Comparison of ENCODE assay signal across 39 mouse cellular contexts in the genomic region with DNA sequence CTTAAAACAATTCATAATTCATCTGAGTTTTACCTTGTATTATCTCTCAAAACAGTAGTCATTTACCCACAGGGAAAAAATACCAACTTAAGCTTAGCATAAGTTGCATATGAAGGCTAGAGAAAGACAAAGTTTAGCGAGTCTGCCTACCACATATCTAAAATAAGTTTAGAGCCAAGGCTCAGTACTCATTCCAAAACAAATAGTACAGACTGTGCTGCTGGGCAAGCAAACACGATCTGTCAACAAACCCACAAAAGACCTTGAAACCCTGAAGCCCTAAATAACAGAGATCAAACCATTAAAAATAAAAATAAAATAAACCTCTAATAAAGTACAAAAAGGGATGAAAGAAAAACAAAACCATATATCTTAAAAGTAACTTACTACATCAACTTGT. TPM values are rescaled to one million over a fixed set of nuclear protein-coding genes. Genes with fewer than 3 reads are reported as not detected.
DNase-seq lines count a peak whose midpoint lies in the region; ATAC-seq lines count a peak whose summit lies in the region.
"Had no signal": no experiment of that assay in that cellular context is flagged by ENCODE, and none has a peak within 500 bp of the region (broad histone marks: within the 10 kb centered on the region; RNA-seq: fewer than 3 reads in every experiment).

No protein-coding gene starts in this region.

- no peaks in the 10 kb centered on the region for H3K27me3 ChIP-seq in heart, embryonic 12.5 days (replicated peaks)
- no peaks in the 10 kb centered on the region for H3K27me3 ChIP-seq in liver, embryonic 15.5 days
- H3K27me3 ChIP-seq in hindbrain, embryonic 16.5 days (replicated peaks; ENCODE audit: control insufficient read depth, insufficient read depth, low read length) = no peaks in the 10 kb centered on the region
- H3K27me3 ChIP-seq: embryonic facial prominence, embryonic 12.5 days; forebrain, embryonic 15.5 days; hindbrain, embryonic 13.5 days; lung, embryonic 15.5 days had no signal

- peak; percentile 11 to 47 for DNase-seq in adrenal gland, adult (ENCODE audit: inconsistent age in 2 of 2, low spot score in 1 of 2)
- DNase-seq in adrenal gland, adult 18-20 months (ENCODE audit: low spot score in 2 of 2) = no peak
- DNase-seq in heart, adult 8-10 months (ENCODE audit: low spot score) = peak; percentile 9
- peak; percentile 54 for DNase-seq in A20 (ENCODE audit: low read depth, low spot score)
- no peak for DNase-seq in gastrocnemius, postnatal 4 days (ENCODE audit: low spot score in 2 of 2)
- DNase-seq: cerebellum, adult 11-12 months; cerebellum, adult 9-11 months; embryo, embryonic 11 days; heart, postnatal 4 days; kidney, adult 18-20 months; kidney, postnatal 4 days; layer of hippocampus, postnatal 36 days; left cerebral cortex, postnatal 4 days; retina, postnatal 1 day; right cerebral cortex, postnatal 14 days; spleen, adult 18-20 months; thymus, adult 18-20 months; thymus, postnatal 25 days had no signal

- no peaks in the 10 kb centered on the region for H3K4me1 ChIP-seq in heart, embryonic 12.5 days (replicated peaks)
- no peaks in the 10 kb centered on the region for H3K4me1 ChIP-seq in liver, embryonic 15.5 days (replicated peaks)
- no peaks in the 10 kb centered on the region for H3K4me1 ChIP-seq in hindbrain, embryonic 16.5 days (ENCODE audit: control insufficient read depth, insufficient read depth, low read depth, low read length)
- H3K4me1 ChIP-seq: embryonic facial prominence, embryonic 12.5 days; forebrain, embryonic 15.5 days; hindbrain, embryonic 13.5 days; kidney, embryonic 15.5 days; lung, embryonic 15.5 days had no signal

- no peaks in the 10 kb centered on the region for H3K9me3 ChIP-seq in heart, embryonic 12.5 days (replicated peaks)
- no peaks in the 10 kb centered on the region for H3K9me3 ChIP-seq in liver, embryonic 15.5 days (replicated peaks)
- H3K9me3 ChIP-seq in hindbrain, embryonic 16.5 days (ENCODE audit: control insufficient read depth, low read length) = no peaks in the 10 kb centered on the region
- H3K9me3 ChIP-seq: embryonic facial prominence, embryonic 12.5 days; forebrain, embryonic 15.5 days; hindbrain, embryonic 13.5 days; kidney, embryonic 15.5 days; lung, embryonic 15.5 days had no signal

- 61% methylated on average over 2 of the region's 2 CpGs for WGBS in heart, embryonic 12.5 days
- 50% methylated on average over 2 of the region's 2 CpGs for WGBS in liver, embryonic 15.5 days (ENCODE audit: insufficient replicate concordance)
- 78% methylated on average over 2 of the region's 2 CpGs for WGBS in hindbrain, embryonic 16.5 days

- no peak overlapping the region for H3K4me2 ChIP-seq in heart, embryonic 12.5 days
- H3K4me2 ChIP-seq in liver, embryonic 15.5 days = no peak overlapping the region
- H3K4me2 ChIP-seq in hindbrain, embryonic 16.5 days (ENCODE audit: low read length) = no peak overlapping the region
- H3K4me2 ChIP-seq: embryonic facial prominence, embryonic 12.5 days; forebrain, embryonic 15.5 days; heart, embryonic 11.5 days; hindbrain, embryonic 13.5 days; kidney, embryonic 15.5 days; lung, embryonic 15.5 days; midbrain, embryonic 11.5 days had no signal

- H3K27ac ChIP-seq in heart, embryonic 12.5 days (ENCODE audit: poor library complexity, severe bottlenecking) = no peak overlapping the region
- no peak overlapping the region for H3K27ac ChIP-seq in liver, embryonic 15.5 days (replicated peaks)
- H3K27ac ChIP-seq in hindbrain, embryonic 16.5 days (ENCODE audit: low read depth, low read length) = no peak overlapping the region
- H3K27ac ChIP-seq: embryonic facial prominence, embryonic 12.5 days; forebrain, embryonic 15.5 days; hindbrain, embryonic 13.5 days; kidney, embryonic 15.5 days; lung, embryonic 15.5 days had no signal

- no peak for ATAC-seq in heart, embryonic 12.5 days (ENCODE audit: insufficient number of reproducible peaks, low FRiP score)
- peak; percentile 83 for ATAC-seq in liver, embryonic 15.5 days (ENCODE audit: insufficient read depth)
- ATAC-seq in hindbrain, embryonic 16.5 days = no peak
- ATAC-seq: forebrain, embryonic 15.5 days; midbrain, embryonic 16.5 days; Patski had no signal

- H3K4me3 ChIP-seq in heart, embryonic 12.5 days = no peak overlapping the region
- no peak overlapping the region for H3K4me3 ChIP-seq in liver, embryonic 15.5 days (replicated peaks)
- H3K4me3 ChIP-seq in hindbrain, embryonic 16.5 days (ENCODE audit: low read length) = no peak overlapping the region
- H3K4me3 ChIP-seq: embryonic facial prominence, embryonic 12.5 days; forebrain, embryonic 15.5 days; hindbrain, embryonic 13.5 days; kidney, embryonic 15.5 days; lung, embryonic 15.5 days had no signal

- H3K36me3 ChIP-seq in heart, embryonic 12.5 days = no peaks in the 10 kb centered on the region
- H3K36me3 ChIP-seq in liver, embryonic 15.5 days (replicated peaks) = no peaks in the 10 kb centered on the region
- no peaks in the 10 kb centered on the region for H3K36me3 ChIP-seq in hindbrain, embryonic 16.5 days (ENCODE audit: control insufficient read depth, insufficient read depth, low read length)
- H3K36me3 ChIP-seq: embryonic facial prominence, embryonic 12.5 days; forebrain, embryonic 15.5 days; hindbrain, embryonic 13.5 days; kidney, embryonic 15.5 days; lung, embryonic 15.5 days had no signal

- H3K9ac ChIP-seq in heart, embryonic 12.5 days = no peak overlapping the region
- H3K9ac ChIP-seq in liver, embryonic 15.5 days = no peak overlapping the region
- H3K9ac ChIP-seq in hindbrain, embryonic 16.5 days (ENCODE audit: low read depth, low read length) = no peak overlapping the region
- H3K9ac ChIP-seq: embryonic facial prominence, embryonic 12.5 days; forebrain, embryonic 15.5 days; hindbrain, embryonic 13.5 days; kidney, embryonic 15.5 days; lung, embryonic 15.5 days had no signal

RNA-seq across cellular contexts. Expression of a gene that starts 32.4 kb away (rescaled TPM):
- total RNA-seq in adrenal gland, adult 18-20 months (2021) = 10 to 100 TPM; 54.4 to 71.4 TPM
- total RNA-seq in heart, adult 8-10 months (2022) = 10 to 100 TPM in 3 of 4 experiments, 1 to 10 TPM in 1; 9.9 to 13.2 (median 11.5) TPM
- polyA plus RNA-seq in heart, embryonic 12.5 days (2016; fragmentation: Nextera tagmentation; extraction: Ambion mirVana) = 0.82 and 0.87 TPM in 2 replicates
- 18.5 and 21.0 TPM in 2 replicates for polyA plus RNA-seq in liver, embryonic 15.5 days (2015; fragmentation: Nextera tagmentation; extraction: Ambion mirVana)
- 16.1 and 20.4 TPM in 2 replicates for polyA plus RNA-seq in hindbrain, embryonic 16.5 days (2015; fragmentation: Nextera tagmentation; extraction: Ambion mirVana)
- total RNA-seq in gastrocnemius, postnatal 4 days (2021) = under 1 TPM; 0.41 to 0.81 TPM

RNA-seq across cellular contexts. Expression of a gene that starts 41.9 kb away (rescaled TPM):
- not detected for total RNA-seq in adrenal gland, adult 18-20 months (2021)
- not detected for total RNA-seq in heart, adult 8-10 months (2022)
- polyA plus RNA-seq in heart, embryonic 12.5 days (2016; fragmentation: Nextera tagmentation; extraction: Ambion mirVana) = not detected in 2 replicates
- polyA plus RNA-seq in liver, embryonic 15.5 days (2015; fragmentation: Nextera tagmentation; extraction: Ambion mirVana) = 5.0 and 30.4 TPM in 2 replicates
- polyA plus RNA-seq in hindbrain, embryonic 16.5 days (2015; fragmentation: Nextera tagmentation; extraction: Ambion mirVana) = not detected in 2 replicates
- not detected for total RNA-seq in gastrocnemius, postnatal 4 days (2021)
- total RNA-seq: adrenal gland, adult 2 months; gastrocnemius, adult 18-20 months; heart, postnatal 4 days; layer of hippocampus, postnatal 36 days; left cerebral cortex, postnatal 4 days; megakaryocyte progenitor cell, adult 5-6 weeks; MEL had no signal
- polyA plus RNA-seq: adrenal gland, adult 2 months; embryonic facial prominence, embryonic 12.5 days; forebrain, embryonic 15.5 days; frontal cortex, adult 2 months; gonadal fat pad, adult 2 months; heart, embryonic 11.5 days; heart, postnatal 0 days; hindbrain, embryonic 13.5 days; limb, embryonic 14.5 days; midbrain, embryonic 11.5 days; neural tube, embryonic 14.5 days; Patski had no signal

RNA-seq across cellular contexts. Expression of a gene that starts 55.8 kb away (rescaled TPM):
- 10 to 100 TPM; 20.7 to 24.7 TPM for total RNA-seq in adrenal gland, adult 18-20 months (2021)
- total RNA-seq in heart, adult 8-10 months (2022) = 10 to 100 TPM in 1 of 4 experiments, 1 to 10 TPM in 3; 6.4 to 10.1 (median 9.3) TPM
- polyA plus RNA-seq in heart, embryonic 12.5 days (2016; fragmentation: Nextera tagmentation; extraction: Ambion mirVana) = 28.7 and 29.2 TPM in 2 replicates
- polyA plus RNA-seq in liver, embryonic 15.5 days (2015; fragmentation: Nextera tagmentation; extraction: Ambion mirVana) = 15.4 and 15.5 TPM in 2 replicates
- 44.7 and 46.6 TPM in 2 replicates for polyA plus RNA-seq in hindbrain, embryonic 16.5 days (2015; fragmentation: Nextera tagmentation; extraction: Ambion mirVana)
- total RNA-seq in gastrocnemius, postnatal 4 days (2021) = 10 to 100 TPM; 11.7 to 19.3 TPM

Comparison
In these comparisons a context has a peak if more than half of its experiments do, and no peak if none do; other contexts are left out.
1. DNase-seq: peak in adrenal gland, adult (2 of 2), heart, adult 8-10 months (single experiment) and A20 (single experiment); none in adrenal gland, adult 18-20 months (0 of 2) and gastrocnemius, postnatal 4 days (0 of 2).
2. RNA of a gene that starts 32.4 kb away (total RNA-seq): 54.4 to 71.4 TPM in adrenal gland, adult 18-20 months and 9.9 to 13.2 TPM in heart, adult 8-10 months; 0.41 to 0.81 TPM in gastrocnemius, postnatal 4 days; every median in the first group is over 4 times any median in the second.